Mouse (Mus musculus) kidney, adult 2 months (tissue): Measurements from ENCODE around the gene Syce2.

Experiments used
- CTCF ChIP-seq: fragments of 200-500 bp; conservative IDR thresholded peaks from 2 replicates; pipeline ENCODE4 v1.5.1; 2011; ENCODE audit warnings: low read depth, mild to moderate bottlenecking, control low read depth, low read length, moderate library complexity, mixed read lengths; ENCODE audit not compliant: insufficient read depth, insufficient read length
- POLR2A ChIP-seq: fragments of 200-500 bp; IDR thresholded peaks from one replicate; pipeline ENCODE4 v1.6.1; 2011; ENCODE audit warnings: low read depth, low read length, control low read depth

- TF ChIP-seq POLR2A (no peak), CTCF (no peak)
Measured at GRCm38 (mm10) chr8:84889141-84889540, 17.2 kb downstream of the Syce2 start.
